15 mouse cellular contexts compared by ENCODE assay signal in genomic region chr11:84048411-84048810, GRCm38 (mm10). TPM values are rescaled to one million over a fixed set of nuclear protein-coding genes. Genes with fewer than 3 reads are reported as not detected.
A peak's percentile ranks its signal among the peaks of the same experiment; 100 is the strongest.
DNase-seq lines count a peak whose midpoint lies in the region; ATAC-seq and TF ChIP-seq lines count a peak whose summit lies in the region.
"Had no signal": no experiment of that assay in that cellular context is flagged by ENCODE, and none has a peak within 500 bp of the region (broad histone marks: within the 10 kb centered on the region; RNA-seq: fewer than 3 reads in every experiment).

No protein-coding gene starts in this region.

- no peaks in the 10 kb centered on the region for H3K36me3 ChIP-seq in lung, embryonic 15.5 days
- peaks cover 4% of the 10 kb centered on the region; the same call in 1 of the 2 replicates for H3K36me3 ChIP-seq in embryonic facial prominence, embryonic 13.5 days
- H3K36me3 ChIP-seq in midbrain, postnatal 0 days (ENCODE audit: insufficient read depth, low read length): no peaks in the 10 kb centered on the region

- WGBS in lung, embryonic 15.5 days: 78% methylated on average over 10 of the region's 10 CpGs
- WGBS in embryonic facial prominence, embryonic 13.5 days: 69% methylated on average over 10 of the region's 10 CpGs
- 50% methylated on average over 10 of the region's 10 CpGs for WGBS in midbrain, postnatal 0 days

- no peak overlapping the region for H3K9ac ChIP-seq in lung, embryonic 15.5 days
- H3K9ac ChIP-seq in embryonic facial prominence, embryonic 13.5 days: no peak overlapping the region
- H3K9ac ChIP-seq in midbrain, postnatal 0 days (replicated peaks; ENCODE audit: low read length, poor library complexity, severe bottlenecking): no peak overlapping the region
- H3K9ac ChIP-seq: hindbrain, embryonic 14.5 days had no signal

- no peak for DNase-seq in frontal cortex, postnatal 10 days (ENCODE audit: low spot score in 2 of 2)
- DNase-seq in lung, postnatal 10 days: no peak
- peak; percentile 32 for DNase-seq in midbrain, postnatal 0 days (ENCODE audit: low spot score)
- no peak for DNase-seq in spleen, adult 18-20 months
- no peak for DNase-seq in testis, postnatal 10 days (ENCODE audit: low spot score)
- DNase-seq: cerebellum, adult 2 months; kidney, adult 18-20 months; kidney, postnatal 36 days; liver; lung, adult 18-20 months had no signal

- H3K9me3 ChIP-seq in lung, embryonic 15.5 days: no peaks in the 10 kb centered on the region
- no peaks in the 10 kb centered on the region for H3K9me3 ChIP-seq in embryonic facial prominence, embryonic 13.5 days
- H3K9me3 ChIP-seq in midbrain, postnatal 0 days (ENCODE audit: low read length): no peaks in the 10 kb centered on the region

- H3K27ac ChIP-seq in lung, embryonic 15.5 days: peak overlapping the region; percentile 39; the same call in 1 of the 2 replicates
- H3K27ac ChIP-seq in embryonic facial prominence, embryonic 13.5 days: 0 out of 2 replicates have a peak overlapping the region, but pooled peaks have one; percentile 22
- H3K27ac ChIP-seq in midbrain, postnatal 0 days (ENCODE audit: low read depth, low read length): no peak overlapping the region
- H3K27ac ChIP-seq: hindbrain, embryonic 14.5 days; macrophage had no signal

- peaks cover 24% of the 10 kb centered on the region for H3K4me1 ChIP-seq in lung, embryonic 15.5 days
- H3K4me1 ChIP-seq in embryonic facial prominence, embryonic 13.5 days: peaks cover 22% of the 10 kb centered on the region
- H3K4me1 ChIP-seq in midbrain, postnatal 0 days (ENCODE audit: insufficient read depth, low read length): 0 out of 2 replicates have a peak, but pooled peaks cover 6% of the 10 kb centered on the region

- ATAC-seq in frontal cortex, adult (ENCODE audit: low TSS enrichment): peak; percentile 19; the same call in 1 of the 2 replicates
- ATAC-seq in lung, embryonic 15.5 days (ENCODE audit: borderline replicate concordance, extremely low read depth, low FRiP score, low TSS enrichment): no peak
- no peak for ATAC-seq in embryonic facial prominence, embryonic 13.5 days (ENCODE audit: insufficient number of reproducible peaks, insufficient read depth, low FRiP score, low TSS enrichment, low read depth)
- ATAC-seq in midbrain, postnatal 0 days (ENCODE audit: low FRiP score): no peak

- TF ChIP-seq CTCF in midbrain, postnatal 0 days (IDR thresholded peaks at IDR 0.05): no peak

- H3K4me3 ChIP-seq in lung, embryonic 15.5 days: no peak overlapping the region
- H3K4me3 ChIP-seq in embryonic facial prominence, embryonic 13.5 days: no peak overlapping the region
- no peak overlapping the region for H3K4me3 ChIP-seq in midbrain, postnatal 0 days (ENCODE audit: low read depth, low read length)

- H3K4me2 ChIP-seq in lung, embryonic 15.5 days: no peak overlapping the region
- no peak overlapping the region for H3K4me2 ChIP-seq in embryonic facial prominence, embryonic 13.5 days
- H3K4me2 ChIP-seq in midbrain, postnatal 0 days (ENCODE audit: low read depth, low read length, poor library complexity, severe bottlenecking): no peak overlapping the region
- H3K4me2 ChIP-seq: hindbrain, embryonic 14.5 days had no signal

- no peaks in the 10 kb centered on the region for H3K27me3 ChIP-seq in lung, embryonic 15.5 days
- H3K27me3 ChIP-seq in embryonic facial prominence, embryonic 13.5 days: no peaks in the 10 kb centered on the region
- no peaks in the 10 kb centered on the region for H3K27me3 ChIP-seq in midbrain, postnatal 0 days (ENCODE audit: insufficient read depth, low read length)

RNA-seq across cellular contexts. Expression of gene Dusp14, which starts 20.6 kb away (rescaled TPM):
- polyA plus RNA-seq in lung, embryonic 15.5 days (2015; fragmentation: Nextera tagmentation; extraction: Ambion mirVana): 20.7 and 24.3 TPM in 2 replicates
- polyA plus RNA-seq in embryonic facial prominence, embryonic 13.5 days (2015; fragmentation: Nextera tagmentation; extraction: Ambion mirVana): 16.6 and 19.9 TPM in 2 replicates
- total RNA-seq in midbrain, postnatal 0 days (2014; rRNA removed): 9.1 and 18.1 TPM in 2 replicates
- 8.8 and 8.9 TPM in 2 replicates for polyA plus RNA-seq in midbrain, postnatal 0 days (2015; fragmentation: Nextera tagmentation; extraction: Ambion mirVana)
